Mouse (Mus musculus): Measurements from ENCODE around the gene Tmem222.

DNA sequence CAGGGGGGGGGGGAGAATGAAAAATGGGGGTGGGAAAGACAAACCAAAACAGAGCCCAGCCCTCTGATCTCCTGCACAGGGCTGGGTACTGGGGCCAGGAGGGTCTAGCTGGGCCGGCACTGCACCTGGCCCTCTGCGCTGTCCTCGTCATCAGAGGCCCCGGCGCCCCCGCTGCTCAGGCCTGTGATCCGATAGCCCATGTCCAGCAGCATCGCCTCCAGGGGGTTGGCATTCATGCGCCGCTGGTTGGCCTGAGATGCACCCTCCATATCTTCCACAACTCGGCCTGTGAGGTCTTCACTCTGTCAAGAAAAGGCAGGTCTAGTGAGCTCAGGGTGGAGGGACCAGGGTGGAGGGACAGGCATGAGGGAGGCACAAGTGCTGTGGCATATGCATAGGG is 16.5 kb upstream of the Tmem222 start:
- no peak for TF ChIP-seq POLR2A (IDR thresholded peaks at IDR 0.05; ENCODE audit: low read depth, low read length)
- TF ChIP-seq CTCF (conservative IDR thresholded peaks at IDR 0.05; ENCODE audit: insufficient read depth, insufficient read length, low read depth, low read length), result no peak
